Mouse (Mus musculus) adrenal gland, postnatal 36 days (tissue): ENCODE measurements around the gene Cse1l. TPM values are rescaled to one million over a fixed set of nuclear protein-coding genes. Genes with fewer than 3 reads are reported as not detected.

ENCODE experiments used
- DNase-seq, 2 experiments: peaks; one replicate each; pipeline ENCODE4 v3.0.0; 2021; ENCODE audit warnings: mixed read lengths in 1 of 2
- total RNA-seq, 2 experiments: library from RNA; stranded (reverse); gene quantifications; 2 replicates each; pipeline ENCODE4 v1.2.3; 2021

Cse1l gene
- total RNA-seq, 2 experiments from 2014 or later, result 63.8 to 66.6 TPM

DNA sequence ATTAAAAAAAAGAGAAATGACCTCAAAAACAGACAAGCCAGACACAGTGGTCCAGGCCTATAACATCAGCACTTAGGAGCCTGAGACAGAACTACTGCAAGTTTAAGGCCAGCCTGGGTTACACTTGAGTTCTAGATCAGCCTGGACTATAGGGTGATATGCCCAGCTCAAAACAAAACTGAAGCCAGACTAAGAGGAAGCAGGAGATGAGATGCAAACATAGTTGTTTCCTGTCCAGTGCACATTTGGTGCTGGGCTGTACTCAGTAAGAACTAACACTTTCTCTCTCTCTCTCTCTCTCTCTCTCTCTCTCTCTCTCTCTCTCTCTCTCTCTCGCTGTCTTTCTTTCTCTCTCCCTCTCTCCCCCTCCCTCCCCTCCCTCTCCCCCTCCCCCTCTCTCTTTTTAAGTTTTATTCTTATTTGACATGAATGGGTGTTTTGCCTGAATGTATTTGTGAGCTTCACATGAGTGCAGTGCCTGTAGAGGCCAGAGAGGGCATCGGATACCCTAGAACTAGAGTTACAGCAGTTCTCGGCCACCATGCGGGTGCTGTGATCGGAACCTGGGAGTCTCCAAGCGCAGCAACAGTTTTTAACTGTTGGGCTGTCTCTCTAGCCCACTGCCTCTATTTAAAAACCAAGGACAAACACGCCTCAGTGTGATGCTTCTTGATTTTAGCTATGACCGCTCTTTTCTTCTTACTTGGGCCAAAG is 4.9 kb upstream of the Cse1l start:
- DNase-seq, result no peak

DNA sequence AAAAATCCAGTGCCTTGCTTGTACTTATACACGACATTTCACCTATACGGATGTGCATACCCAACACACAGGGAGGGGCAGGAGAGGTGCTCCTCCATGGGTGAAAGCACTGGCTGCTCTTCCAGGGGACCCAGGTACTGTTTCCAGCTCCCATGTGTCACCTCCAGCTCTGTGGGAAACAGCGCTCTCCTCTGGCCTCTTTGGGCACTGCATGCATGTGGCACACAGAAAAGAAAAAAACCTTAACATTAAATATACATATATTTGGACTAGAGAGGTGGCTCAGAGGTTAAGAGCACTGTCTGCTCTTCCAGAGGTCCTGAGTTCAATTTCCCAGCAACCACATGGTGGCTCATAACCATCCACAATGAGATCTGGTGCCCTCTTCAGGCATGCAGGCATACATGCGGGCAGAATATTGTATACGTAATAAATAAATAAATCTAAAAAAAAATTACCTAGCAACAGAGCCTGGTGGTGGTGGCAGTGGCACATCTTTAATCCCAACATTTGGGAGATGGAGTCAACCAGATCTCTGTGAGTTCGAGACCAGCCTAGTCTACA is 2.0 kb upstream of the Cse1l start:
- DNase-seq, result no peak

DNA sequence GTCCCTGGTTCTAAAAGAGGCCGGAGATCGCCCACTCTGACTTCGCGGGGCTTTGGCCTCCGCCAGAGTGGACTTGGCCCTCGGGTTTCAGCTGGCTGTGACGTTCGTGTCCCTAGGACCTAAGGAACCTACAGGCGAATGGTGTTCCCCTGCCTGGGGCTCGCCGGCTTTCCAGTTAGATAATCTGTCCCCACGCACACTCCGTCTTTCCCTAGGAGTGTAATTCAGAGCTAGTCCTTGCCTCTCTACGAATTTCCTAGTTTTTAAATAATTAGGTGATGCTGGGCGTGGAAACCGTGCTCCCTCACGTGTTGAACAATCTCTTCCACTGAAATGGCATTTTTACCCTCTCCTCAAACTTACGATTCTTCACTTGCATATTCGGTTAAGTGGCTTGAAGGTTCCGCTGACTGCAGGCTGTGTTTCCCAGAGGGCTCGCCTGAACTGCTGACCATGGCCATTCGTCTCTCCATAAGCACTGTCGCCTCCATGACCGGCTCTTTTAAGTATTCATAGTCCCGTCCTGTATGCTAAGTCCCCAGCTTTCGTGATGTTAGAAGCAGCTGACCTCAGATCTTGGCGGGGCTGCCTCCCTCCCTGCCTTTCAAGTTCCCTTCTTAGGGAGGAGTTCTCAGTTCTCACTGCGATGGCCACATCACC is 813 bp downstream of the Cse1l start:
- peak in 1 of 2 experiments; percentile 27 for DNase-seq

DNA sequence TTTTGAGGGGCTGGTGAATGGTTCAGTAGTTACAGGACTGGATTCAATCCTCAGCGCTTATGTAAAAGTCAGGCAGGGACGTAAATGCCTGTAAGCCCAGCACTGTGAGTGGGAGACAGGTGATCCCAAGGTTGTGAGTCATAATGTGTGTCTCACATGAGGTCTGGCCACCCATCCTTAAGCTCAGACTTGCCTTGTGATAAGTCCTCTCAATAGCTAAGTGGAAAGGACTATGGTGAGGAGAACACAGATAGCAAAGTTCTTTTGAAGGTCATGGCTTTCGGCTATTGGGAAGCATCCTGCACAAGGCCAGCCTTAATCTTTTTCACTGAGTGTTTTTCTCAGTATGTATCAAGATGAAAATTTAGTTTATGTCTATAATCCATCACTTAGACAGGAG is 3.9 kb downstream of the Cse1l start:
- no peak for DNase-seq

DNA sequence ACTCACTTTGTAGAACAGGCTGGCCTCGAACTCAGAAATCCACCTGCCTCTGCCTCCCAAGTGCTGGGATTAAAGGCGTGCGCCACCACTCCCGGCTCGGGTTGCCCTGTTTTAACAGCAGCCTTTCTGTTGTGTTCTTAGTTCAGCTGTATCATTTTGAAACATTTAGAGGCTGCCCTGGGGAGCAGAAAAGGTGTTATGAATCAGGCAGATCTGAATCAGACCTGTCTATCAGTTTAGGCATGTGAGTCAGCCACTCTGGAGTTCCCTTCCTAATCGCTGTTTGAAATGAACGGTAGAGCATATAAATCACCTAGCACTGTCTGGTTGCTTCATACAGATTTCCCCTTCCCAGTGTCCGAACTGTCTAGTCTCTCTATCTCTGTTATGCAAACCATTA is 4.7 kb downstream of the Cse1l start:
- DNase-seq, result peak in 1 of 2 experiments; percentile 13

DNA sequence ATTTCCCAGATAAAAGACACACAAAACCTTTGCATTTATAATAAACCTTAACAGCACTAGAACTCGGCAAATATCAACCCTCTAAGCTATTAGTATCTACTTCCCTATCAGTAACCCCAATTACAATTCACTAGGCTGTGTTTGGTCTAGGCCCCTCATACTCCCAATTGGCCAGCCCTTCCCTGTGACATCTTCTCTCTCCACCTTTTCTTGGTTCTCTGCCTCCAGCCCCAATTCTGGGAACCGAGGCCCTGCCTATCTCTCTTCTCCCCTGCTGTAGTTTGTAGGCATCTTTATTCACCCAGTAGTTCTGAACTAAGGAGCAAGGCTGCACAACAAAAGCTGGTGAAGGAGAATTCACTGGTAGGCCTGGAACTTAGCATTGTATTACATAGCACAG is 18.1 kb downstream of the Cse1l start:
- DNase-seq, result no peak

DNA sequence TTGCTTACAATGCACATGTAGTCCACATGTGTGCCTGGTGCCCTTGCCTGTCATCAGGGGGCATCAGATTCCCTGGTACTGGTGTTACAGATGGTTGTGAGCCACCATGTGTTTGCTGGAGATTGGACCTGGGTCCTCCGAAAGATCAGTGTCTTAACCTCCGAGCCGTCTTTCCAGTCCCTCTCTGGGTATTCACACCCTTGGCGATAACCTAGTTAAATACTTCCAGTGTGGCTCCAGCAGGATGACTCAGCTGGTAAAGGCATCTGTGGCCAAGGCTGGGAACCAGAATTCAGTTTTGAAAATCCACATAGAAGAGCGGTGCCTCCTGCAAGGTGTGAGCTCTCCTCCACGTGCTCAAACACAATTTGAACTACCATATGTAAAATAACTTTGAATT is 28.1 kb downstream of the Cse1l start:
- peak in 1 of 2 experiments; percentile 27 for DNase-seq

DNA sequence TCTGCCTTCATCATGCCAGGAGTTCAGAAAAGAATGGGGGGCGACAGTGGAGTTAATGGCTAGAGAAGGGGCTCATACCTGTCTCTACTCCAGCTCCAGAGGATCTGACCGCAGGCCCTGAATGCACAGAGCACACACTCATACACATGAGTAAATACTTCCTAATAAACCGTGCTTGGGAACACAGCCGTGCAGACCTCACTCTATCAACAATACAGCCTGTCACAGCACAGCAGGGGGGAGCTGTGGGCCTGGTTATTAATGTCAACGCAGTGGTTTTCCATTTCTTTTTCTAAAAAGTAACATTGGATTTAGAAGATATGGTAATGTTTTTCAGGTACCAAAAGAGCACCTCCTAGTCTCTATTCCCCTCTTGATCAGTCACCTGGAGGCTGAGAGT is 28.6 kb downstream of the Cse1l start:
- no peak for DNase-seq

DNA sequence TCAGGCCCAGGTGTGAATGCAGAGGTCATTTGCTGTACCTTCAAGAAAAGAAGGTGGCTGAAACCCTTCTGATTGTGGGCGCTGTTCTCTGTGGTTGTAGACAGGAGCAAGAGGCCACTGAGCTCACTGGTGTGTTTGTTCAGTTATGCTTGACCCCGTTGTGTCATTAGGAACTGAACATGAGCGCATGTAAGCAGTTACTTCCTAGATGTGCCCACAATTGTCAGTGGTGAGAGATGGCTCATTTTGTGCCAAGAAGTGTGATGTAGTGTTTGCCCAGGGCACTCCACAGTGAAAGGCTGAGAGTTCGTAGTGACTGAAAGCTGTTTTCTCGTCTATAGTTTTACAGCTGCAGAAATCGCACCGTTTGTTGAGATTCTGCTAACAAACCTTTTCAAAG is 29.7 kb downstream of the Cse1l start:
- DNase-seq, result no peak

DNA sequence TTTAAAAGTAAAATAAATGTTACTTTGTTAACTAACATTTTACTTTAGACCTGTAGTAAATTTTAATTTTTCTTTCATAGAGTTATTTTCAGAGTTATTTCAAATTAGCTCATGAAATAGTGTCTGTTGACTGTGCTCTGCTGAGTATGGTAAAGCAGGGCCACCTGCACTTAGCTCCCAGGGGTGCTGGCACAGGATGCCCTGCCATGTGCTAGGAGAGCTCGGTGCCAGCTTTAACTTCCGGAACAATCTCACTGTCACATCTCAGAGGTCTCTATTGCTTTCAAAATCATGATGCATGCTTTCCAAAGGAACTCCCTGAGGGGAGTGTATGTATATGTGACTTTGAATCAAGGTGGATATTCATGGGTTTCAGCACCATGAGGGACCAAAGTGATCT is 30.3 kb downstream of the Cse1l start:
- DNase-seq, result no peak

DNA sequence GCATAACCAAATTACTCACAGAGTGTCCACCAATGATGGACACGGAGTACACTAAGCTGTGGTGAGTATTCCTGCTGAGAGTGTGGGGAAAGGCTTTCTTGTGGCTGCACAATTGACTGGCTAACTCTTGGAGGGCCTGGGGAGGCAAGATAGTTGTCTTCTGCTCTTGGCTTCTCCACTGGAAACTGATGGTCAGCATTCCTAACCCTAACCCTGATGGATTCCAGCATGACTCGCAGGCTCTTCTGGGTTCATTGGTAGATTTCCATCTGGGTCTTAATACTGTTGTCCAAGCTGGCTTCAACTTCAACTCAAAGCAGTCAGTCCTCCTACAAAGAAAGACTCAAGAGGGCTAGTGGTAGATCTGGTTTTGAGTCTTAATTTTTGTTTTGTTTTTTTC is 37.3 kb downstream of the Cse1l start:
- no peak for DNase-seq

DNA sequence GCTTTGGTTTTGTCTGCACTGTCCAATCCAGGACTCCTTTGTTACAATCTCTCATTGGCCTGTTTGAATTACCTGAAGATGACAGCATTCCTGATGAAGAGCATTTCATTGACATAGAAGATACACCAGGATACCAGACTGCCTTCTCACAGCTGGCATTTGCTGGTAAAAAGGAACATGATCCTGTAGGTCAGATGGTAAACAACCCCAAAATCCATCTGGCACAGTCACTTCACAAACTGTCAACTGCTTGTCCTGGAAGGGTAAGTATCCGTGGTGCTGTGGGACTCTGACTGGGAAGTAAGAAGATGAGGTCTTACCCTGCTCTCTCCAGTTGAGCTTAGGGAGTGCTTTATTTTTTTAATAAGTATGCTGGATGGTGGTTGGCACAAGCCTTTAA is 38.5 kb downstream of the Cse1l start:
- DNase-seq, result no peak

DNA sequence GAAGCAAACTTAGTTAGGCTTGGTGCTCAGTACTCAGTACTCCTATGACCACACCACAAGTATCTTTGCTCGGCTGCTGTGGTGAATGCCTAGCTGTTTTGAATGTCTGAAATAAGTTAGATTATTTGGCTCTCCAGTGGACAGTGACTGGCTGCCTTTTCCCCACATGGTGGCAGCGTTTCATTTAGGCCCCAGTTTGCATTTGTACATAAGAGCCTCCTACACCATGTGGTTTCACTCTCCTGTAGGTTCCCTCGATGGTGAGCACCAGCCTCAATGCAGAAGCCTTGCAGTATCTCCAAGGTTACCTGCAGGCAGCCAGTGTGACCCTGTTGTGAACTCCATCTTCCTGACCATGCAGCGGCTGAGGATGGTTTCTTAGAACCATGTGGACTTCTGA is 39.6 kb downstream of the Cse1l start:
- peak in 1 of 2 experiments; percentile 32 for DNase-seq

DNA sequence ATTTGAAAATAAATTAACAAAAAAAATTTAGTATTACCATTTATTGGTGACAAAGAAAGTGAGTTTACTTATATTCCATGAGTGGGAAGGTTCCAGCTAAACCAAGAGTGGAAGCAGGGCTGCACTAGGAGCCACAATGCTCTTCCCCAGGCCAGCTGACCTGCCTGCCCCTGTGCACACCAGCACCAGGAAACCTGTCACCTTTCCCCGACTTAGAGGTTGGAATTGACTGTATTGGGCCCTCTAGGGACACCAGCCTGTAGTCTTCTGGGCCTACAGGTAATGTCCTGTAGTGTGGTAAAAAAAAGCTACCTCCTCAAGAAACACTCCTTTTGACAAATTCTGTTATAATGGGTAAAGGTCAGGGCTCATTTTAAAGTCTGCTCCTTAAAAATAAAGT is 42.4 kb downstream of the Cse1l start:
- DNase-seq, result no peak

DNA sequence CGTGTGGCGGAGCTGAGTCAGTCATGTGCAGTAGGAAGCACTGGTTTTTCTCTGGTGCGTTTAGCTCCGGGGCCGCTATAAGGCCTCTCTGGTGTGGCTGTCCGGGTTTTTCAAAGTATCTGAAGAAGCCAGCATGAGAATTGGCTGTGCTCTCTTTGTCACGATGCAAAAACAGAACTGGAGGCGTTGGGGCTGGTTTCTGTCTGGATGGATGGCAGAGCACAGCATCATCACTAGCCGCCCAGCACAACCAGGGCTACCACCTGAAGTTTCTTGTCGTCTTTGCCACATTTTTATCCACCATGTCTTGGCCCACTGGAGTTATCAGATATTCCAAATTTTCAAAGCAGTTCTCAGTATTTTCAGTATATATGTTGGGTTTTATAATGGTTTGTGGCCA is 43.1 kb downstream of the Cse1l start:
- no peak for DNase-seq

DNA sequence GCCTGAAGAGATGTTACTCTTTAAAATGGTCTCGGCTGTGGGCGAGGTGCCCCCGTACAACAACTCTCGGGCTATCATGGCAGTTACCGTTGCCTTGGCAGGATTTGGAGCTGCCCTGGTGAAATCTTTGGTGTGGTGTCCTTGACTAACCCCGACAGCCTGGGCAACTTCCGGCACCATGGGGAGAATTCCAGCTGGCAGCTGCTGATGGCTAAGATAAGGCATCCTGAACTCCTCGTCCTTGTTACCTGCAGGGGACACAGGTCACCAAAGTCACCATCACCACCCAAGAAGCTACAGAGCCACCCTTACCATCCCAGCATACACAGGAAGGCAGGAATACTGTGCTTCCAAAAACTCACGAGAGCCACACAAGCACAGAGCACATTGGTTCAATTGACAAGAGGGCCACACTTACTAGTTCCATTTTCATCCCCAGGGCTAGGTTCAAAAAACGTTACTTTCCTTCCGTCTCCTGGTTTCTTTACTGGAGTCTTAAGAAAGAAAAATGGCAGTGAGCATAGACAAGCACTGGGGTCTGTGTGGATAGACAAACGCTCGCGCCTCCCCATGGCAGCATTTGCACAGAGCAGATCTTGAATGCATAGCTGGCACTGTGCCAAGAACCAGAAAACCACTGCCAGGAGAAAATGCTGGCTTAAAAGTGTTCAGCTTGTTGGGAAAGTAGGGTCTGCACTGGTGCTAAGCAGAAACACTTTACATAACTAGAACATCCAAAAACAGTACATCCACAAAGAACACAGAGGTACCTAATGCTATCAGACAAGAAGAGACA is 45.2 kb downstream of the Cse1l start:
- DNase-seq, result peak; percentile 34 to 48

DNA sequence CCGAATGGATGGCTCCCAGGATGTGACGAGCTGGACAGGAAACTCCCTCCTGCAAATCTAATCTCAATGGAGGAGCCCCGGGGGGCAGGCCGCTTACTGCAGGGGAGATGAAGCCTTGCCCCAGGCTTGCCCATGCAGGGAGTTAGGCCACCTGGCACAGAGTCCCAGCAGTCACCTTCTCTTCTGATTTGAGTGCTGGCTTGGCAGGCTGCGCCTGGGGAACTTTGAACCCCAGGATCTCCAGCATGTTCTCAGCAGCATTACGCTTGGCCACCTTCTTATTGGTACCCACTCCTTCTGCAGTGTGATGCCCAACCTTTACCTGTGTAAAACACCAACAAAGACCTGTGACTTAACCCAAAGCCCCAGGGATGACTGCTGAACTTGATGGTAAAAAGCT is 46.3 kb downstream of the Cse1l start:
- no peak for DNase-seq

DNA sequence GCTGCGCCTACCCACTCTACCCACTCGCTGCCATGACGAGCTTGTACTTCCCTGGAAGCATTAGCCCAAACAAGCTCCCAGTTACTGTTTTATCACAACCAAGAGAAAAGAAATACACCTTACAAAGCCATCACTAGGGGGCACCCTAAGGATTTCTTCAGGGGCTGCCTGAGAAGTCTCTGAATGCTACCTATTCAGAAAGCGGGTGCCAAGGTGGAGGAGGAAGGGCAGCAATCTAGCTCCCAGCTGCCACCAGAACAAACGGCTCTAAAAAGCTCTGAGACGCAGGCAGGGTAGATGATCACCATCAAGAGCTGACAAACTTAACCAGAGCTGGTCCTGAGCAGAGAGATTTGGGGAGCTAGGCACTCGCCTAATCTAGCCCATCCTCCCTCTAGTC is 51.0 kb downstream of the Cse1l start:
- DNase-seq, result peak; percentile 44 to 72

DNA sequence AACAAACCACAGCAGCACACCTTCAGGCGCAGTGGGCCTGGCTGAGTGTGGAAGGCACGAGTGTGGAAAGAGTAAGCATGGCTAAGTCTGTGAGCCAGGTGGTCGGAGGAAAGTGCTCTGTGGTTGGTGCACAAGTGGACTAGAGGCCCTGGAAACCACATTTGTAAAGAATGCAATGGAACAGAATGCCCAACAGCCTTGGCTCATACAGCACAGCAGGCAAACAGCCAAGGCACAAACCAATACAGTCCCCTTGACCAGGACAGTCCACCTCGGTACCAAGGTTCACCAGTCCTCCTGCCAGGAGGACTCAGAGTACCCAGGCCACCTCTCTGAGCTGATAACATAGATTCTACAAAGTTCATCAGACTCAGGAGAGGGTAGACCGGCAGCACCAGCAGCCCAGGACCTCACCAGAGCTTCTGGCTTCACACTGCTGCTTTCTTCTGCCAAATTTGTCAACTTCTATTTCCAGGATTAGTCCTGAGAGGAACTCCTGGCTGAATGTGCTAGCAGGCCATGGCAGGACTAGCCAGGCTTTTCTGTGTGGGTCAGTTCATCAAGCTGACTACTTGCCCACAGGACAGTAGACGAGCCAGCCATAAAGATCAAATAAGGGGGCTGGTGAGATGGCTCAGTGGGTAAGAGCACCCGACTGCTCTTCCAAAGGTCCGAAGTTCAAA is 54.9 kb downstream of the Cse1l start:
- peak; percentile 57 to 64 for DNase-seq

DNA sequence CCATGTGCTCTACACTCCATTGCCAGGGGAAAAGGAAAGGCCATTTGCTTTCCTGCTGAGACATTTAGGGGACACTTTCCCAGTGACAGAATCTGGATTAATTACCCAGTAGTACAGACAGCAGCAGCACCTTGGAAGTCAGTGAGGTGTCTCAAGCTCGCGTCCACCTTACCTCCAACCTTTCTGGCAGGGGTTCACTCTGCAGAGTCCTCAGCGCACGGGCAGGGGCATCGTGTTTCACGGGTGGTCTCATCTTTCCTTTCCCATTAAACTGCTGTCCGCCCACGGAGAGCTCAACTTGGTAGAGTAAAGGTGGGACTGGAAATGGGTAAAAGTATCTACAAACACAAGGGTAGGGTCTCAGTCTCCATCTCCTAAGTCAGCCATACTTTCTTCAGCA is 57.4 kb downstream of the Cse1l start:
- no peak for DNase-seq

DNA sequence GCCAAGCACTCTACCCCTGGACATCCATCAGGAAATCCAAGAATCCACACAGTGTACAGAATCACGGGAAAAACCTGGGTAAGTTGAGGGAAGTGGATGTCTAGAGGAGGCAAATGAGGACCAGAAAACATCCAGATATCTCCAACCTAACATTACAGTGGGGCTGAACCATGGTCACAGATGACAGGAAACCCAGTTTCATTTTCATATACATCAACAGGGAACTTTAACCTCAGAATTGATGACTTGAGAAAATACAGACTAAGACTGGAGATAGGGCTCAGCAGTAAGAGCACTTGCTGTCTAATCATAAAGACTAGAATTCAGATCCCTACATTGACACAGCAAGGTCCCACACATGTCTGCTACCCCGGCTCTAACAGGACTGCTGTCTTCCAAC is 58.9 kb downstream of the Cse1l start:
- no peak for DNase-seq

DNA sequence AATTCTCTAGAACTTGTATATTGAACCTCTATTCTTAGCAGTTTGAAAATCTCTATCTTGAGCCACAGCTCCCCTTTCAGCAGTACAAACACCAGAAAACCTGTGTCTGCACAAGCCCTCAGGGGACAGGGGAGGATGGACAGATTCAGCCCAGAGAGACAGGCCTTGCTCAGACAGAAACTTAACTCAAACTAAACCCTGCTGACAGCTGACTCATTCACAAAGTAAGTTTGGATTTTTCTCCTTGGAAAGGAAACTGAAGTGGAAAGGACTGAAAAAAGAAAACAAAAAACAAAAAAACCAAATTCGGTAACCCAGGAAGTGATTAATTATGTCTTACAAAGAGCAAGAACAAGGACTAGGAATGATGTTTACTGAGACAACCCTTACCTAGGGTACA is 67.3 kb downstream of the Cse1l start:
- DNase-seq, result no peak
